Mouse (Mus musculus) cerebellum, adult 2 months (tissue): ENCODE measurements around the gene Notch1.

ENCODE experiments used
- CTCF ChIP-seq: fragments of 200-500 bp; IDR thresholded peaks from 2 replicates; pipeline ENCODE4 v1.5.1; 2011; ENCODE audit warnings: low read depth, mild to moderate bottlenecking, control low read depth, low read length, moderate library complexity, borderline replicate concordance; ENCODE audit not compliant: insufficient read depth
- POLR2A ChIP-seq: fragments of 200-500 bp; IDR thresholded peaks from 2 replicates; pipeline ENCODE4 v1.6.1; 2011; ENCODE audit warnings: low read length, control low read depth, borderline replicate concordance; ENCODE audit not compliant: insufficient read depth

DNA sequence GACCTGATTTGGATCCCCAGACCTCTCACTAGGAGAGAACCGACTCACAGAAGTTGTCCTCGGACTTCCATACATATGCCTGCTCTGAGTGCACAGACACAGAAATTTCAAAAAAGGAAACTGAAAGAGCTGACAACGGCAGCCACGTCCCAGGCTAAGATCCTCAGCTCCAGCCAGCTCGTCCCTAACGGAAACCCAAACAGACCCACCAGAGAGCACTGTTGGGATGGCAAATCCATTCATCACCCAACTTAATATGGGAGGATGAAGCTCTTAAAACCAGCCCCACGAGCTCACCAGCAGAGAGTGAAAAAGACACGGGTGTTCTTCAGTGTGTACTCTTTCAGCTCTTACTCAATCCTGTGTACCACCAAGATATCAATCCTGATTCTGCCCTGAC is 17.8 kb downstream of the Notch1 start:
- TF ChIP-seq CTCF = no peak
- no peak for TF ChIP-seq POLR2A
